Mouse (Mus musculus) heart, embryonic 13.5 days (tissue): ENCODE results near the gene Cacna2d3. TPM values are rescaled to one million over a fixed set of nuclear protein-coding genes. Genes with fewer than 3 reads are reported as not detected.

Experiments
- ATAC-seq: fragments of 200-750 bp; cut with Nextera tagmentation; 2 replicates; pipeline ENCODE4 v1.8.0; 2017; ENCODE audit warnings: moderate TSS enrichment; ENCODE audit not compliant: insufficient number of reproducible peaks, low FRiP score, low TSS enrichment; ENCODE audit errors: extremely low read depth
- H3K27ac ChIP-seq: fragments of 300-500 bp; sonication (generic); replicated peaks from 2 replicates; pipeline ENCODE4 v1.5.1; 2015; ENCODE audit warnings: moderate library complexity, mild to moderate bottlenecking, inconsistent platforms
- H3K27me3 ChIP-seq: fragments of 300-500 bp; sonication (generic); replicated peaks from 2 replicates; pipeline ENCODE4 v1.6.1; 2015; ENCODE audit warnings: mild to moderate bottlenecking, inconsistent platforms
- H3K36me3 ChIP-seq: fragments of 300-500 bp; sonication (generic); 2 replicates; pipeline ENCODE4 v1.6.1; 2015; ENCODE audit warnings: mild to moderate bottlenecking, inconsistent platforms
- H3K4me1 ChIP-seq: fragments of 300-500 bp; sonication (generic); 2 replicates; pipeline ENCODE4 v1.6.1; 2015; ENCODE audit warnings: inconsistent platforms
- H3K4me2 ChIP-seq: fragments of 300-500 bp; sonication (generic); 2 replicates; pipeline ENCODE4 v1.6.1; 2015; ENCODE audit warnings: inconsistent platforms, mild to moderate bottlenecking, moderate library complexity
- H3K4me3 ChIP-seq: fragments of 300-500 bp; sonication (generic); 2 replicates; pipeline ENCODE4 v1.5.1; 2015; ENCODE audit warnings: moderate library complexity, mild to moderate bottlenecking, inconsistent platforms
- H3K9ac ChIP-seq: fragments of 300-500 bp; sonication (generic); 2 replicates; pipeline ENCODE4 v1.6.1; 2015; ENCODE audit warnings: inconsistent platforms, mild to moderate bottlenecking, moderate library complexity
- H3K9me3 ChIP-seq: fragments of 300-500 bp; sonication (generic); 2 replicates; pipeline ENCODE4 v1.6.1; 2016; ENCODE audit warnings: inconsistent platforms
- WGBS: fragments of 180-500 bp; shearing (Covaris S2); methylation state at CpG from one replicate; pipeline ENCODE4 v1.1.7; 2015; ENCODE audit warnings: mixed read lengths; 5-methylcytosine and 5-hydroxymethylcytosine counted together
- polyA plus RNA-seq: library from polyadenylated mRNA; unstranded; fragments of >200 nt; fragmentation: Nextera tagmentation; extraction: Ambion mirVana; gene quantifications from 2 replicates; pipeline ENCODE4 v1.2.1, GENCODE M21; 2015

Gene Cacna2d3
- polyA plus RNA-seq, 1 experiment from 2014 or later = 0.33 TPM

DNA sequence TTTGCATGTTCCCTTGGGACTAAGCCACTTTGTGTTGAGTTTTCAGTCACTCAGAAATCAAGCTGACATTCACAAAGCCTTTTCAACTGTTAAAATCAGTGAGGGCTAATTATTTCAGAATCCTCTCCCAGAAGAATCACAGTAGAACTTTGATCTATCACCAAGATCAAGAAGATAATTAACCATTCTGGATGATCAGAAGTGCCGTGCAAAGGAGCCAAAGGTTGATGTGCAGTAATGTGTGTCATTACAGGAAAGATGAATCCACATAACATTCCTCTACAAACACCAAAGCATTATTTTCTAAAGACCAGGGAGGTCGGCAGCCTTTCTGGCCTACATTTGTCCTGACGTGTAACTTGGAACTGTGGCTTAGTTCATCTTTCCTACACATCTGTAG is 296.0 kb downstream of the Cacna2d3 start:
- WGBS = 84% methylated on average over 3 of the region's 3 CpGs
- Histone ChIP-seq H3K4me3 (no peak overlapping the region), H3K27me3 (no peaks in the 10 kb centered on the region), H3K27ac (no peak overlapping the region), H3K4me2 (no peak overlapping the region), H3K9ac (no peak overlapping the region), H3K4me1 (no peaks in the 10 kb centered on the region), H3K36me3 (no peaks in the 10 kb centered on the region), H3K9me3 (no peaks in the 10 kb centered on the region)
- ATAC-seq = no peak

DNA sequence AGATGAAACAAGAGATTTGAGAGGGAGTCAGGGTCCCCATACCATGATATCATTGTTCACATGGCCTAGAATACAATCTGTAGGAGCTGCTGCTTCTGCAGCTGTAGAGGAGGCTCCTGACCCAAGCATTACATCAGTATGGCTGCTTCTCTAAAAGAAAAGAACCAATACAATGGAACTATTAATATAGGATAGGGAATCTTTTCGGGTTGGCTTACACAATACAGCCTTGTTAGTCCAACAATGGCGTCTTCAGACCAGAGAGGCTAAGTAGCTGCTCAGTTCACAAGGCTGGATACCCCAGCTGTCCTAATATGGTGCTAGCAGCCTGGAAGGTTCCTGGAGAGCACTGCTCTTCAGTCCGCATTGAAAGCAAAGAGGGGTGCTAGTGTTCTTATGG is 296.5 kb downstream of the Cacna2d3 start:
- Histone ChIP-seq H3K9me3 (no peaks in the 10 kb centered on the region), H3K4me2 (no peak overlapping the region), H3K4me3 (no peak overlapping the region), H3K27me3 (no peaks in the 10 kb centered on the region), H3K36me3 (no peaks in the 10 kb centered on the region), H3K4me1 (no peaks in the 10 kb centered on the region), H3K9ac (no peak overlapping the region), H3K27ac (no peak overlapping the region)
- ATAC-seq = no peak
- WGBS = 80% methylated on average over 3 of the region's 3 CpGs

GRCm38 (mm10) chr14:29405878-29406165 is 315.8 kb downstream of the Cacna2d3 start:
- Histone ChIP-seq H3K4me2 (no peak overlapping the region), H3K36me3 (no peaks in the 10 kb centered on the region), H3K27ac (no peak overlapping the region), H3K9ac (no peak overlapping the region), H3K27me3 (no peaks in the 10 kb centered on the region), H3K4me3 (no peak overlapping the region), H3K9me3 (no peaks in the 10 kb centered on the region), H3K4me1 (peaks cover 8% of the 10 kb centered on the region)
- no peak for ATAC-seq
- WGBS = 34% methylated on average over 2 of the region's 2 CpGs

DNA sequence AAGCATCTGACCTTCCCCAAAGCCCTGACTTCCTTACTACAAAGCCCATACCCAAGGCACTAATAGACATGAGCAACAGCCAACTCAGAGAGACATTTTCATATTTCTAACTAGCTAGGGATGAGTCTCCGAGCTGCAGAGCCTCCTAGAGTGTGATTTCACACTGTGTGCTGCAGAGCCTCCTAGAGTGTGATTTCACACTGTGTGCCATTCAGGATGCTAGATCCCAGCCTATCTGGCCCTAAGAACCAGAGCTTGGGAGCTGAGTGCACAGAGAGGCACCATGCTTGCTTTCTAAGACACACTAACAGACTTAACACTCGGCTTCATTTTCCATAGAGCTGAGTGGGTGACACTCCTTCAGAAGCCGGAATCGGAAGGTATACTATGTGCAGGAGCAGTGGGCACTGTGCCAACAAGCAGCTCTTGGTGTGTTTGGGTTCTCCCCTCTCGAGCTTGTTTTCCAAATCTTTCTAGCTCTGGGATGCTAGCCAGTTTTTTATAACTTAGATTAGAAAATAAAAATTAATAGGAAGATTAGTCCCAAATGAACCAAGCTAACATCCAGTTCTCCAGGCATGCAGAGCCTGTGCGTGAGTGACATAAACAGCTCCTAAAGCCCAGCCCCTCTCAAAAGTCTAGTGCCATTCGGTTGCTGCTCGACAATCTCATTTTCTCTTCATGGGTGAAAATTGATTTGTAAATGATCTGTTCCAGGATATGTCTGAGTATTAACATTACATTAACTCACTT is 316.4 kb downstream of the Cacna2d3 start:
- peaks cover 8% of the 10 kb centered on the region for H3K4me1 ChIP-seq
- 60% methylated on average over 8 of the region's 8 CpGs for WGBS
- no peak overlapping the region for H3K4me2 ChIP-seq
- ATAC-seq = no peak
- H3K27ac ChIP-seq = no peak overlapping the region
- H3K27me3 ChIP-seq = no peaks in the 10 kb centered on the region
- H3K4me3 ChIP-seq = no peak overlapping the region
- no peaks in the 10 kb centered on the region for H3K9me3 ChIP-seq
- H3K9ac ChIP-seq = no peak overlapping the region
- no peaks in the 10 kb centered on the region for H3K36me3 ChIP-seq

DNA sequence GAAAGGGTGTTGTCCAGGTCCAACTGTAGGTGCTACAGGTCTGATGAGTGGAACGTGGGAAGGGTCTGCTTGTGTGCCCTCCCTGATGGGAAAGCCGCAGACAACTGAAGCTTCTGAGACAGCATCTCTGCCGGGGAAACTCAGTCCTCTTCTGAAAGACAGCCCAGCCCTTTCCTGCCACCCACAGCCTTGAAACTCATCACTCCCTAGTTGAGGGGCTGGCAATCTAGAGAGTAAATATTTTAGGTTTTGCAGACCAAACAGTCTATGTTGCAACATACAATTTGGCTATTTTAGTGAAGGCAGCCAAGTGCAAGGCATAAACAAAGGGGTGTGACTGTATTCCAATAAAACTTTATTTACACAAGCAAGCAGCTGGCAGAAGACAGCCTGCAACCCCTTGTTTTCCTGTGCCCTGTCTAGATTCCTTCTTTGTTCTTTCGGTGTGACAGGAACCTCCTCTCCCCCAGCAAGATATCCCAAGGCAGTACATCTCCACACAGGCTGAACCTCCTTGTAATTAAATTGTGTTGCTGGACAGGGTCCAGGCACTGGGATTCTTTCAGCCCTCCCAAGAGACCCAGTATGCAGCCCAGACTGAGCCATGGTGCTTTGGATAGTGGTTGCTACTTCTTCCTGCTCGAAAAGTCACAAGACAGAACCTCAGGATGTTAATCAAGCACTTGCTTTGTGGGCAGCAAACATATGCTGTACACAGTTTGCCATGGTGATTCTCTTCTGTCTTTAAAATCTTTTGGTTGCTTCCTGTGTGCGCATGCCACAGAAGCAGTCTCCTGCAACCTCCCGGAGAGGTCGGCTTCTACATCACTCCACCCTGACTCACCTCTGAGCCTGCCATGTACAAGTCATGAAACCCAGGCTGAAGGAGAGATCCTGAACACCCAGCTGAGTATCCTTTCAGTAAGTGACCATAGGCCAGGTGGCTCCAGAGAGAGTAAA is 317.5 kb downstream of the Cacna2d3 start:
- ATAC-seq = no peak
- Histone ChIP-seq H3K36me3 (no peaks in the 10 kb centered on the region), H3K4me1 (peaks cover 8% of the 10 kb centered on the region)

GRCm38 (mm10) chr14:29402471-29402870 is 319.2 kb downstream of the Cacna2d3 start:
- Histone ChIP-seq H3K4me3 (no peak overlapping the region), H3K36me3 (no peaks in the 10 kb centered on the region), H3K9ac (no peak overlapping the region), H3K4me2 (no peak overlapping the region), H3K27ac (no peak overlapping the region), H3K4me1 (peaks cover 8% of the 10 kb centered on the region), H3K9me3 (no peaks in the 10 kb centered on the region), H3K27me3 (no peaks in the 10 kb centered on the region)
- ATAC-seq = no peak
- 72% methylated on average over 8 of the region's 8 CpGs for WGBS

More for the DNA sequence above, 317.5 kb downstream of the Cacna2d3 start:
- Histone ChIP-seq H3K27ac (no peak overlapping the region), H3K4me3 (no peak overlapping the region), H3K9ac (no peak overlapping the region), H3K9me3 (no peaks in the 10 kb centered on the region), H3K27me3 (no peaks in the 10 kb centered on the region), H3K4me2 (no peak overlapping the region)
- WGBS = 68% methylated on average over 8 of the region's 8 CpGs

DNA sequence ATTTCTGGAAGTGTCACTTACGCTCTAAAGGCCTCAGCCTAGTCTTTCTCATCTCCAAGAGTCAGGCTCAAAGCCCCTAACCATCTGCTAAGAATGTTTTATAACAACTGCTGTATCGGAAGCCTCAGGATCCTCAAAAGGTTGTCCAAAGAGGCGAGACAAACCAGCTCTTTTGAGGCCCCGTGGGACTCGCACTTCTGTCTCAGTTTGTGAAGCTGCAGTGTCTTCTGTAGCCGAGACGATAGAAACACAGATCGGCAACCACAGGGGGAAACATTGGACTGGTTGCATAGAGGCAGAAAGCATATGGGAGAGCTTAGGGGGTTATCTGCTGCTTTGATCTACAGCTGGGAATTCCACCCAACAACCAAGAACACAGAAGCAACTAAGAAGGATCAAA is 327.9 kb downstream of the Cacna2d3 start:
- H3K27me3 ChIP-seq = no peaks in the 10 kb centered on the region
- no peak overlapping the region for H3K27ac ChIP-seq
- H3K9ac ChIP-seq = no peak overlapping the region
- ATAC-seq = no peak
- WGBS = 73% methylated on average over 8 of the region's 8 CpGs
- H3K9me3 ChIP-seq = no peaks in the 10 kb centered on the region
- no peak overlapping the region for H3K4me2 ChIP-seq
- no peaks in the 10 kb centered on the region for H3K36me3 ChIP-seq
- H3K4me3 ChIP-seq = no peak overlapping the region
- H3K4me1 ChIP-seq = peaks cover 9% of the 10 kb centered on the region; the same call in 1 of the 2 replicates

DNA sequence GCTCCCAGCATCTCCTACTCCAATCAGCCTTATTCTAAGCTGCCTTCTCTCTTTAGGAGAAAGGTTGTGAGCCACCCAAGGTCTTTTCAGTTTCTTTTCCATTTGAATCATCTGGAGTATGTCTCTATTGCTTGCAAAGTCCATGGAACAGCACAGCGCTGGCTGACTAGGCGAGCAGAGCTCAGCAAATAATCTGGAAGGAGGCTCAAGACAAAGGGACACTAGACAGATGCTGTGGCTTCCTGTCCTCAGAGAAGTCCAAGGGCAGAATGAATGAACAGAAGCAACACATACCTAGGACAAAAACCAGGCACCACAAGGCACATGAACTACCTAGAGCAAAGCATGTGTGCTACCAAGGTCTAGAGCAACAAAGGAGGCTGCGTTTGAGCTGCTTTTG is 328.8 kb downstream of the Cacna2d3 start:
- WGBS = 80% methylated on average over 3 of the region's 3 CpGs
- H3K9ac ChIP-seq = no peak overlapping the region
- no peak overlapping the region for H3K4me2 ChIP-seq
- H3K4me1 ChIP-seq = peaks cover 9% of the 10 kb centered on the region; the same call in 1 of the 2 replicates
- no peaks in the 10 kb centered on the region for H3K9me3 ChIP-seq
- no peak for ATAC-seq
- no peak overlapping the region for H3K4me3 ChIP-seq
- H3K36me3 ChIP-seq = no peaks in the 10 kb centered on the region
- no peaks in the 10 kb centered on the region for H3K27me3 ChIP-seq
- no peak overlapping the region for H3K27ac ChIP-seq

- Histone ChIP-seq H3K9me3 (no peaks in the 10 kb centered on the region), H3K36me3 (no peaks in the 10 kb centered on the region), H3K4me1 (peaks cover 9% of the 10 kb centered on the region; the same call in 1 of the 2 replicates), H3K4me3 (no peak overlapping the region), H3K27me3 (no peaks in the 10 kb centered on the region), H3K4me2 (no peak overlapping the region), H3K9ac (no peak overlapping the region), H3K27ac (no peak overlapping the region)
- WGBS = 88% methylated on average over 2 of the region's 2 CpGs
- ATAC-seq = no peak
Measured at GRCm38 (mm10) chr14:29391489-29391888, 330.2 kb downstream of the Cacna2d3 start.

- no peak for ATAC-seq
- Histone ChIP-seq H3K9ac (no peak overlapping the region), H3K4me3 (no peak overlapping the region), H3K9me3 (no peaks in the 10 kb centered on the region), H3K4me1 (no peaks in the 10 kb centered on the region), H3K27ac (no peak overlapping the region), H3K4me2 (no peak overlapping the region), H3K36me3 (no peaks in the 10 kb centered on the region), H3K27me3 (no peaks in the 10 kb centered on the region)
- 64% methylated on average over 3 of the region's 3 CpGs for WGBS
Measured at GRCm38 (mm10) chr14:29387761-29388160, 333.9 kb downstream of the Cacna2d3 start.

DNA sequence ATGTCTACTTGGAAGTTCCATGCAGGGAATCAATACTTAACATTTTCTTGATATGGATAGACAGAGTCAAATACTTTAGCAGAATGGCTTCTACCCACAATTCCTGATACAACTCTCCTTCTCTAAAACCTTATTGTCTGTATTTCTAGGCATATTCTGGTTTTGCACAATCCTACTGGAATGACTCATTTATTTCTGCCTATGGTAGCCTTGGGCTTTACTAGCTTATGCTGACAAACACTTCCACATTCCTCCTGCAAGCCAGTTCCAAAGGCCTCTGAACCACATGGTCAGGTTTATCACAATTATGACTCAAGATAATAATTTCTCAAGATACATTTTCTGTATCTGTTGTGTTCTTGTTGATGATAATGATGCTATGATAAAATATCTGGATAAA is 336.2 kb downstream of the Cacna2d3 start:
- Histone ChIP-seq H3K9me3 (no peaks in the 10 kb centered on the region), H3K27ac (no peak overlapping the region), H3K27me3 (no peaks in the 10 kb centered on the region), H3K36me3 (no peaks in the 10 kb centered on the region), H3K4me1 (no peaks in the 10 kb centered on the region), H3K9ac (no peak overlapping the region), H3K4me3 (no peak overlapping the region), H3K4me2 (no peak overlapping the region)
- ATAC-seq = no peak
